Mouse (Mus musculus) stomach, postnatal 0 days (tissue): ENCODE data around the gene Wdr70.

Source experiments
- CTCF ChIP-seq: IDR thresholded peaks from 2 replicates; pipeline ENCODE4 v1.5.1; 2016; ENCODE audit warnings: antibody characterized with exemption, low read depth, mild to moderate bottlenecking, moderate library complexity
- EP300 ChIP-seq: optimal IDR thresholded peaks from 2 replicates; pipeline ENCODE3; 2016; ENCODE audit warnings: antibody characterized with exemption

- TF ChIP-seq CTCF (no peak), EP300 (no peak)
Measured at GRCm38 (mm10) chr15:8087293-8087692, 11.7 kb downstream of the Wdr70 start.
